Mouse (Mus musculus): ENCODE measurements around the gene Mapk8ip3.

Gene Mapk8ip3

DNA sequence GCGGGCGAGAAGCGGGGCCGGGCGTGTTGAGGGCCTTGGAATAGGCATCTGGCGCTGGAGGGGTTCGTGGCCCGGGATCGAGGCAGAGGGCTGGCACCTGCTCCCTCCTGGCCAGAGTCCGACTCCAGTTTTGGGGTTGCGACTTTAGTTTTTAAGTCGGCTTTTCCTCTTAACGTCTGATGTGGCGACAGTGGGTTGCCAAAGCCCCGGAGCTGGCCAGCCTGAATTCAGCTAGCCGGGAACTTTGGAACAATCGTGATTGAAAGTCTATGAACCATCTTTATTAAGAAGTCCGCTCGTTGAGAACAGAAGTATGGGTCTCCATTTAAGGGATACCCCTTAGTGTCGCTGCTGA lies 86.0 kb downstream of the Mapk8ip3 start:
- no peak for DNase-seq (ENCODE audit: low read depth in 2 of 2, low spot score in 2 of 2)

GRCm38 (mm10) chr17:24850065-24850772 lies 86.6 kb downstream of the Mapk8ip3 start, which contains the start of gene Fahd1:
Fahd1 (minus strand) TSS chr17:24850364.
- DNase-seq (ENCODE audit: low read depth in 2 of 2, low spot score in 2 of 2), result peak; percentile 88 to 89

DNA sequence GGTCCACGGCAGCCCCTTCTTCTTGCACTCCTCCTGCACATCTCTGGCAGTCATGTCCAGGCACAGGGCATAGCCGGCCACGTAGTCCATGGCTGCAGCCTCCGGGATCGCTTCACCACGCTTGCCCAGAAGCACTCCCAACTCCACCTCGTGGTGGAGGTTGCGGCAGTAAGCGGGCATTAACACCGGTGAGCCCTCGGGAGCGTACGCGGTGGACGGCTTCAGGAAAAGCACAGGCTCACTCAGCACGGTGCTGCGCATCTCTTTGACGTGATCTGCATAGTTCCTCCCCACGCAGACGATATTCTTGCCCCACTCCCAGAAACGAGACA lies 87.1 kb downstream of the Mapk8ip3 start:
- DNase-seq (ENCODE audit: low read depth in 2 of 2, low spot score in 2 of 2), result no peak

GRCm38 (mm10) chr17:24848600-24849031 lies 88.2 kb downstream of the Mapk8ip3 start:
- DNase-seq (ENCODE audit: low read depth in 2 of 2, low spot score in 2 of 2), result no peak

GRCm38 (mm10) chr17:24847386-24847785 lies 89.4 kb downstream of the Mapk8ip3 start:
- no peak for DNase-seq (ENCODE audit: low read depth in 2 of 2, low spot score in 2 of 2)

GRCm38 (mm10) chr17:24844525-24844924 lies 92.3 kb downstream of the Mapk8ip3 start:
- no peak for DNase-seq (ENCODE audit: low read depth in 2 of 2, low spot score in 2 of 2)

DNA sequence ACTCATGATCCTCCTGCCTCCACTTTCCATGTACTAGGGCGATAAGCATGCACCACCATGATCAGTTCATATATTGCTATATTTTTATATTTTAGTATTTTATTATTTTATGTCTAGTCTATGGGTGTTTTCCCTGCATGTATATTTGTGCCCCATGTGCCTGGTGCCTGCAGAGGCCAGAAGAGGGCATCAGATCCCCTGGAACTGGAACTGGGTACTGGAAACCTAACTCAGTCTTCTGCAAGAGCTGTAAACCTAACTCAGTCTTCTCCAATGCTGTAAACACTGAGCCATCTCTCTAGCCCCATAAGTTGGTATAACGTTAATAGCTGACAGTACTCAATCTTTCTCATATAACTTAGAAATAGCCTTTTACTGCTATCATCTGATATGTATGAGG lies 94.1 kb downstream of the Mapk8ip3 start:
- no peak for DNase-seq (ENCODE audit: low read depth in 2 of 2, low spot score in 2 of 2)

Data from CD8-positive naive resting alpha-beta T cell, adult 2 months (primary cell).